Mouse (Mus musculus): Measurements from ENCODE around the gene Nhej1.

The Nhej1 gene

GRCm38 (mm10) chr1:75124346-75125321 lies at the start of gene Nhej1:
Nhej1 (minus strand) TSS chr1:75125200.
- 1% methylated on average over 56 of the region's 56 CpGs for WGBS

GRCm38 (mm10) chr1:75168472-75169464 lies 43.8 kb upstream of the Nhej1 start, which contains the start of gene Zfand2b:
Zfand2b (plus strand) TSS chr1:75168646.
- WGBS, result 1% methylated on average over 56 of the region's 59 CpGs

- WGBS, result 7% methylated on average over 7 of the region's 7 CpGs
These were observed 43.1 kb upstream of the Nhej1 start for GRCm38 (mm10) chr1:75168093-75168471.

- WGBS, result 88% methylated on average over 4 of the region's 4 CpGs
These were observed 35.2 kb upstream of the Nhej1 start for GRCm38 (mm10) chr1:75160256-75160617.

GRCm38 (mm10) chr1:75159540-75160255 lies 34.7 kb upstream of the Nhej1 start:
- WGBS, result 78% methylated on average over 5 of the region's 5 CpGs

GRCm38 (mm10) chr1:75155837-75156236 lies 30.8 kb upstream of the Nhej1 start:
- WGBS, result 50% methylated on average over 3 of the region's 3 CpGs

- WGBS, result 89% methylated on average over 4 of the region's 4 CpGs
These were observed 23.7 kb upstream of the Nhej1 start for GRCm38 (mm10) chr1:75148727-75149126.

- 83% methylated on average over 7 of the region's 7 CpGs for WGBS
These were observed 22.6 kb upstream of the Nhej1 start for GRCm38 (mm10) chr1:75147411-75148135.

- WGBS, result 100% methylated on average over 3 of the region's 3 CpGs
These were observed 20.6 kb upstream of the Nhej1 start for GRCm38 (mm10) chr1:75145589-75145988.

GRCm38 (mm10) chr1:75142301-75143261 lies 17.6 kb upstream of the Nhej1 start, which contains the start of the genes Cnppd1 and Retreg2:
Cnppd1 (minus strand) TSS chr1:75142711.
Retreg2 (plus strand) TSS chr1:75142778.
- under 1% methylated on average over 91 of the region's 91 CpGs for WGBS

GRCm38 (mm10) chr1:75141486-75142190 lies 16.6 kb upstream of the Nhej1 start:
- WGBS, result under 1% methylated on average over 53 of the region's 53 CpGs

- WGBS, result 40% methylated on average over 4 of the region's 4 CpGs
These were observed 15.7 kb upstream of the Nhej1 start for GRCm38 (mm10) chr1:75140601-75141190.

GRCm38 (mm10) chr1:75138448-75138847 lies 13.4 kb upstream of the Nhej1 start:
- WGBS, result 88% methylated on average over 2 of the region's 2 CpGs

- 85% methylated on average over 3 of the region's 3 CpGs for WGBS
These were observed 11.7 kb upstream of the Nhej1 start for GRCm38 (mm10) chr1:75136730-75137129.

GRCm38 (mm10) chr1:75136293-75136692 lies 11.3 kb upstream of the Nhej1 start:
- 89% methylated on average over 6 of the region's 6 CpGs for WGBS

- 58% methylated on average over 12 of the region's 12 CpGs for WGBS
These were observed 8.6 kb upstream of the Nhej1 start, which contains the start of gene Slc23a3 for GRCm38 (mm10) chr1:75133421-75134207. Slc23a3 (minus strand) TSS chr1:75133890.

- WGBS, result 40% methylated on average over 3 of the region's 3 CpGs
These were observed 3.6 kb upstream of the Nhej1 start for GRCm38 (mm10) chr1:75128641-75129040.

Measured in cerebral cortex, adult 2 months (tissue).